Mouse (Mus musculus): ENCODE data around the gene Arf4. TPM values are rescaled to one million over a fixed set of nuclear protein-coding genes. Genes with fewer than 3 reads are reported as not detected.

Arf4 gene
- polyA plus RNA-seq, 1 experiment from 2014 or later = 681 TPM

DNA sequence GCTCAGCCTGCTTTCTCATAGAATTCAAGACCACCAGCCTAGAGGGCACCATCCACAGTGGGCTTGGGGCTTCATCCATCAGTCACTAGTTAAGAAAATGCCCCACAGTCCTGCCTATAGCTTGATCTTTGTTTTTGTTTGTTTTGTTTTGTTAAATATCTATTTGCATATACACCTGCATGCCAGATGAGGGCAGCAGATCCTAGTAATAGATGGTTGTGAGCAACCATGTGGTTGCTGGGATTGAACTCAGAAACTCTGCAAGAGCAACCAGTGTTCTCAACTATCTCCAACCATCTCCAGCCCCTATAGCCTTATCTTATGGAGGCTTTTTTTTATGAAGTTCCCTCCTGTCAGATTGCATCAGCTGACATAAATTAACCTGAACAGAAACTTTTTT, 14.0 kb downstream of the Arf4 start:
- H3K36me3 ChIP-seq (ENCODE audit: control insufficient read depth, insufficient read depth, low read length) = peaks cover 57% of the 10 kb centered on the region

GRCm38 (mm10) chr14:26658178-26658577, 20.3 kb downstream of the Arf4 start:
- Histone ChIP-seq H3K4me1 (ENCODE audit: control insufficient read depth, insufficient read depth, low read length) (no peaks in the 10 kb centered on the region), H3K4me2 (ENCODE audit: low read length) (no peak overlapping the region), H3K27me3 (replicated peaks; ENCODE audit: control insufficient read depth, insufficient read depth, low read length) (no peaks in the 10 kb centered on the region), H3K9ac (ENCODE audit: low read length) (no peak overlapping the region), H3K27ac (ENCODE audit: low read depth, low read length) (no peak overlapping the region), H3K36me3 (ENCODE audit: control insufficient read depth, insufficient read depth, low read length) (peaks cover 60% of the 10 kb centered on the region), H3K9me3 (replicated peaks; ENCODE audit: control insufficient read depth, low read length) (no peaks in the 10 kb centered on the region), H3K4me3 (ENCODE audit: low read depth, low read length) (no peak overlapping the region)
- DNase-seq (ENCODE audit: low spot score) = no peak
- no peak for ATAC-seq

More for the DNA sequence above, 14.0 kb downstream of the Arf4 start:
- no peaks in the 10 kb centered on the region for H3K27me3 ChIP-seq (replicated peaks; ENCODE audit: control insufficient read depth, insufficient read depth, low read length)
- H3K9me3 ChIP-seq (replicated peaks; ENCODE audit: control insufficient read depth, low read length) = no peaks in the 10 kb centered on the region
- no peak overlapping the region for H3K4me3 ChIP-seq (ENCODE audit: low read depth, low read length)
- no peak overlapping the region for H3K9ac ChIP-seq (ENCODE audit: low read length)
- ATAC-seq = no peak
- no peak overlapping the region for H3K27ac ChIP-seq (ENCODE audit: low read depth, low read length)
- peak; percentile 26 for DNase-seq (ENCODE audit: low spot score)
- H3K4me1 ChIP-seq (ENCODE audit: control insufficient read depth, insufficient read depth, low read length) = no peaks in the 10 kb centered on the region
- H3K4me2 ChIP-seq (ENCODE audit: low read length) = no peak overlapping the region

GRCm38 (mm10) chr14:26660233-26660632, 22.4 kb downstream of the Arf4 start:
- Histone ChIP-seq H3K27ac (ENCODE audit: low read depth, low read length) (no peak overlapping the region), H3K4me3 (ENCODE audit: low read depth, low read length) (no peak overlapping the region), H3K9me3 (replicated peaks; ENCODE audit: control insufficient read depth, low read length) (no peaks in the 10 kb centered on the region), H3K4me1 (ENCODE audit: control insufficient read depth, insufficient read depth, low read length) (no peaks in the 10 kb centered on the region), H3K9ac (ENCODE audit: low read length) (no peak overlapping the region), H3K27me3 (replicated peaks; ENCODE audit: control insufficient read depth, insufficient read depth, low read length) (no peaks in the 10 kb centered on the region), H3K4me2 (ENCODE audit: low read length) (no peak overlapping the region), H3K36me3 (ENCODE audit: control insufficient read depth, insufficient read depth, low read length) (peaks cover 55% of the 10 kb centered on the region)
- DNase-seq (ENCODE audit: low spot score) (no peak), ATAC-seq (no peak)
- WGBS = 97% methylated on average over 1 of the region's 1 CpGs

- DNase-seq (ENCODE audit: low spot score) (no peak), ATAC-seq (no peak)
- no peaks in the 10 kb centered on the region for H3K9me3 ChIP-seq (replicated peaks; ENCODE audit: control insufficient read depth, low read length)
- WGBS = 95% methylated on average over 3 of the region's 3 CpGs
- no peak overlapping the region for H3K27ac ChIP-seq (ENCODE audit: low read depth, low read length)
- peaks cover 5% of the 10 kb centered on the region; the same call in 1 of the 2 replicates for H3K4me1 ChIP-seq (ENCODE audit: control insufficient read depth, insufficient read depth, low read length)
- no peaks in the 10 kb centered on the region for H3K27me3 ChIP-seq (replicated peaks; ENCODE audit: control insufficient read depth, insufficient read depth, low read length)
- H3K36me3 ChIP-seq (ENCODE audit: control insufficient read depth, insufficient read depth, low read length) = peaks cover 50% of the 10 kb centered on the region
- H3K9ac ChIP-seq (ENCODE audit: low read length) = no peak overlapping the region
- no peak overlapping the region for H3K4me3 ChIP-seq (ENCODE audit: low read depth, low read length)
- no peak overlapping the region for H3K4me2 ChIP-seq (ENCODE audit: low read length)
These were observed 24.1 kb downstream of the Arf4 start for GRCm38 (mm10) chr14:26662016-26662415.

DNA sequence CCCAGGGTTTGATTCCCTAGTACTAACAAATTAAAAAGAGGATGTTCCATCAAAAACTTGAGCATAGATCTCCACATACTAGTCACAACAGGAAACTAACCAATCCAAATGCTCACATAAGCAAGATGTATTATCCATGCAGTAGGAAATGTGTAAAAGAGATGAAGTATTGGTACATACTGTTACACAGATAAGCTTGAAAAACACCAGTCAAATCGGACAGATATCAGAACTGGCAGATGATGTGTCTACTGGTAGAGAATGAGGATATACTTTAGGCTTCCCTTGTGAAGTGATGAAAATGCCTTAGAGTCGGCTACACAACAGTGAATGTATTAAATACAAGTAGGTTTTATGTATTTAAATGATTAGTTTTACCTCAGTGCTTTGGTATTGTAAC, 24.6 kb downstream of the Arf4 start:
- Histone ChIP-seq H3K4me1 (ENCODE audit: control insufficient read depth, insufficient read depth, low read length) (peaks cover 7% of the 10 kb centered on the region; the same call in 1 of the 2 replicates), H3K9me3 (replicated peaks; ENCODE audit: control insufficient read depth, low read length) (no peaks in the 10 kb centered on the region), H3K4me2 (ENCODE audit: low read length) (no peak overlapping the region), H3K36me3 (ENCODE audit: control insufficient read depth, insufficient read depth, low read length) (peaks cover 46% of the 10 kb centered on the region), H3K9ac (ENCODE audit: low read length) (no peak overlapping the region), H3K27me3 (replicated peaks; ENCODE audit: control insufficient read depth, insufficient read depth, low read length) (no peaks in the 10 kb centered on the region), H3K4me3 (ENCODE audit: low read depth, low read length) (no peak overlapping the region), H3K27ac (ENCODE audit: low read depth, low read length) (no peak overlapping the region)
- ATAC-seq (no peak), DNase-seq (ENCODE audit: low spot score) (no peak)
- 93% methylated on average over 2 of the region's 2 CpGs for WGBS

DNA sequence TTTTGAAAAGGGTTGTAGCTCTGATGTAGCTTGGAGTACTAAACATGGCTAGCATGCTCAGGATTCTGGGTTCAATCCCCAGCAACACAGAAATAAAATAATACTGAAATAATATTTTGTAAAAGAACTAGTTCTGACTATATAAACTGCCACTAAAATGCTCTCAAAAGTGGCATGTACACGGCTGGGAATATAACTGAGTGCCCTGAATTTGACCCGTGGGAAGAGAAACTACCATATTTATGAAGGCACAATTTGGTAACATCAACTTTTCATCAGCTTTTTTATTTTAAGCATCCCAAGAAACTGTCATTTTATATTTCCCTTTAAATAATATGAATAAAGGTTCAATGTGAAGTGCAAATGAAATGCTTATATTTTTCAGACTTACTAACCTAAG, 26.0 kb downstream of the Arf4 start:
- WGBS = 97% methylated on average over 2 of the region's 2 CpGs
- Histone ChIP-seq H3K9ac (ENCODE audit: low read length) (no peak overlapping the region), H3K9me3 (replicated peaks; ENCODE audit: control insufficient read depth, low read length) (no peaks in the 10 kb centered on the region), H3K27me3 (replicated peaks; ENCODE audit: control insufficient read depth, insufficient read depth, low read length) (no peaks in the 10 kb centered on the region), H3K4me2 (ENCODE audit: low read length) (no peak overlapping the region), H3K36me3 (ENCODE audit: control insufficient read depth, insufficient read depth, low read length) (peaks cover 39% of the 10 kb centered on the region), H3K4me3 (ENCODE audit: low read depth, low read length) (no peak overlapping the region), H3K27ac (ENCODE audit: low read depth, low read length) (no peak overlapping the region), H3K4me1 (ENCODE audit: control insufficient read depth, insufficient read depth, low read length) (peaks cover 7% of the 10 kb centered on the region; the same call in 1 of the 2 replicates)
- ATAC-seq (no peak), DNase-seq (ENCODE audit: low spot score) (no peak)

DNA sequence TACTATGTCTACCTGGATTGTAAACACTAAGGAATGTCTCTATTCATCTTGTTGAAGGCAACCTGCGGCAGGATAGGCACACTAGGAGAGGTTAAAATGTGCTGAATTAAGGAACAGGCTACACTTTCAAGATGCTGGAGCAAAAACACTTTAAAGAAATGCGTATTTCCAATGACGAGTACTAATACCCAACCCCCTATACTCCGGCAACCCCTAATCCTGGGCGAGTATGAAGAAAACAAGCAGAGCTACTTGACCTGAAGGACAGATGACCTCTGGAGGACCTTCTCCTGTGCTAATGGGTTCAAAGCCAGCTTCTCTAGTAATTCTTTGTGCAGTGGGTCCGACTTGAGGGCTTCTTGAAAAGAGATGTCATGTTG, 30.1 kb downstream of the Arf4 start:
- Histone ChIP-seq H3K9me3 (replicated peaks; ENCODE audit: control insufficient read depth, low read length) (no peaks in the 10 kb centered on the region), H3K4me2 (ENCODE audit: low read length) (peak overlapping the region; percentile 99), H3K9ac (ENCODE audit: low read length) (peak overlapping the region; percentile 86), H3K27me3 (replicated peaks; ENCODE audit: control insufficient read depth, insufficient read depth, low read length) (no peaks in the 10 kb centered on the region), H3K4me3 (ENCODE audit: low read depth, low read length) (peak overlapping the region; percentile 95), H3K36me3 (ENCODE audit: control insufficient read depth, insufficient read depth, low read length) (peaks cover 23% of the 10 kb centered on the region), H3K4me1 (ENCODE audit: control insufficient read depth, insufficient read depth, low read length) (peaks cover 11% of the 10 kb centered on the region), H3K27ac (ENCODE audit: low read depth, low read length) (no peak overlapping the region; the same call in 1 of the 2 replicates)
- WGBS = 17% methylated on average over 6 of the region's 6 CpGs
- DNase-seq (ENCODE audit: low spot score) (no peak), ATAC-seq (no peak)

GRCm38 (mm10) chr14:26668371-26669291, 30.8 kb downstream of the Arf4 start:
- H3K27ac ChIP-seq (ENCODE audit: low read depth, low read length) = peak overlapping the region; percentile 87
- H3K4me2 ChIP-seq (ENCODE audit: low read length) = peak overlapping the region; percentile 99
- no peaks in the 10 kb centered on the region for H3K27me3 ChIP-seq (replicated peaks; ENCODE audit: control insufficient read depth, insufficient read depth, low read length)
- peaks cover 20% of the 10 kb centered on the region for H3K36me3 ChIP-seq (ENCODE audit: control insufficient read depth, insufficient read depth, low read length)
- H3K9me3 ChIP-seq (replicated peaks; ENCODE audit: control insufficient read depth, low read length) = no peaks in the 10 kb centered on the region
- peak overlapping the region; percentile 86 for H3K9ac ChIP-seq (ENCODE audit: low read length)
- peak; percentile 31 for DNase-seq (ENCODE audit: low spot score)
- peaks cover 11% of the 10 kb centered on the region for H3K4me1 ChIP-seq (ENCODE audit: control insufficient read depth, insufficient read depth, low read length)
- ATAC-seq = peak; percentile 24
- WGBS = 1% methylated on average over 73 of the region's 73 CpGs
- peak overlapping the region; percentile 95 for H3K4me3 ChIP-seq (ENCODE audit: low read depth, low read length)

Data from forebrain, embryonic 14.5 days (tissue).